Mouse (Mus musculus): ENCODE measurements around the gene Nav2. TPM values are rescaled to one million over a fixed set of nuclear protein-coding genes. Genes with fewer than 3 reads are reported as not detected.
A peak's percentile ranks its signal among the peaks of the same experiment; 100 is the strongest.

Nav2 gene
- polyA plus RNA-seq, 1 experiment: 28.3 TPM

DNA sequence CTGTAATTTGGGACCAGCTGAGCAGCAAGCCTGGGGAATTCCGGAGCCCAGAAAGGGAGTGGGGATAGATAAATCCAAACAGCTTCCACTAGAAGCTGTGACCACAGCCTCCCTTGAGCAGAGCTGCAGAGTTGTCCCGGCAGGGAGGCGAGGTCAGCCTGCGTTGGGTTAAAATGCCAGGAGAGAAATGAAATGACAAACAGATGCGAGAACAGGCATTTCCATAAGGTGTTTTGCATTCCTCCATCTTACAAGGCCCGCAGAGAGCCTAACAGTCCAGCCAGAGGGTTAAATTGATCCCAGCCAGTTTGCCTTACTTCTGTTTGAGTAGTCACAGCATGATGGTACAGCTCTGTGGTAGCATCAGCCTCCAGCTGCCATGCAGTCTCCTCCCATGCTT is 309.3 kb downstream of the Nav2 start:
- DNase-seq (ENCODE audit: low read depth): no peak

DNA sequence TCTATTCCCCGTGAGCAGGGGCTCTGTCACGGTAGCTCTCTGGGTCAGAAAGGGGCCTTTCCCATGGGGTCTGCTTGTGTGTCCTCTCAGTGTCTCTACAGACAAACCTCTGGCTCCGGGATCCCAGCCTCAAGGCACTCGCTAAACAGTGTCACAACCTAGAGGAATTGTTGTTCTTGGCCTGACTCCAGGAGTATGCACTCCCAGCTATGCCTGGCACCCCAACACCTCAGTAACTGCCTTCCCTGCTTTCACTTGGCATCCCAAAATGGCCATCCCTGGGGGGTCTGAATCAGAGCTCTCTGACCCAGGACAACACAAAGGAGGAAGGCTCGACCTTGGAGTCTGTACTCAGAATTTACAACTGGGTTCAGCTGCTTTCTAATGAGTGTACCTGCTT is 317.2 kb downstream of the Nav2 start:
- no peak for DNase-seq (ENCODE audit: low read depth)

More for the DNA sequence above, 309.3 kb downstream of the Nav2 start:
- TF ChIP-seq CTCF (IDR thresholded peaks at IDR 0.05; ENCODE audit: borderline replicate concordance, extremely low read depth, insufficient read depth, insufficient read length) (no peak), POLR2A (IDR thresholded peaks at IDR 0.05; ENCODE audit: borderline replicate concordance, extremely low read depth, insufficient read depth, insufficient read length, poor library complexity, severe bottlenecking) (no peak)

DNA sequence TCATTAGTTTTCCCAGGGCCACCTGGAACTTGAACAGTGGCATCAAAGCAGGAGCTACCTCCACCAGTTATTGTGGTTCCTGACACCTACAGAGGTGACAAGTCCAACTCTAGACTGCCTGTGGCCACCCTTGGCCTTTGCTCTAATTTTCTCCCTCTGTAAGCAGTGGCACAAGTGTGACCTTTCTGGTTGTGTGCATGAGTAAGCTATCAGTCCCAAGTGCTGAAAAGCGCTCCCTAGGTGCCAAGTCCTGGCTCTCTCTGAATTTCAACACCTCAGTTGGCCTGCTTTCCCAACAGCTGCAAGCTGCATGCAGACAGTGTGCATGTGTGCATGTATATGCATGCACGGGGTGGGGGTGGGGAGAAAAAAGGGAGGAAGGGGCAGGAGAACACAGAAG is 324.5 kb downstream of the Nav2 start:
- DNase-seq (ENCODE audit: low read depth): no peak
- TF ChIP-seq CTCF (IDR thresholded peaks at IDR 0.05; ENCODE audit: borderline replicate concordance, extremely low read depth, insufficient read depth, insufficient read length) (no peak), POLR2A (IDR thresholded peaks at IDR 0.05; ENCODE audit: borderline replicate concordance, extremely low read depth, insufficient read depth, insufficient read length, poor library complexity, severe bottlenecking) (no peak)

More for the DNA sequence above, 317.2 kb downstream of the Nav2 start:
- no peak for TF ChIP-seq POLR2A (IDR thresholded peaks at IDR 0.05; ENCODE audit: borderline replicate concordance, extremely low read depth, insufficient read depth, insufficient read length, poor library complexity, severe bottlenecking)
- no peak for TF ChIP-seq CTCF (IDR thresholded peaks at IDR 0.05; ENCODE audit: borderline replicate concordance, extremely low read depth, insufficient read depth, insufficient read length)

DNA sequence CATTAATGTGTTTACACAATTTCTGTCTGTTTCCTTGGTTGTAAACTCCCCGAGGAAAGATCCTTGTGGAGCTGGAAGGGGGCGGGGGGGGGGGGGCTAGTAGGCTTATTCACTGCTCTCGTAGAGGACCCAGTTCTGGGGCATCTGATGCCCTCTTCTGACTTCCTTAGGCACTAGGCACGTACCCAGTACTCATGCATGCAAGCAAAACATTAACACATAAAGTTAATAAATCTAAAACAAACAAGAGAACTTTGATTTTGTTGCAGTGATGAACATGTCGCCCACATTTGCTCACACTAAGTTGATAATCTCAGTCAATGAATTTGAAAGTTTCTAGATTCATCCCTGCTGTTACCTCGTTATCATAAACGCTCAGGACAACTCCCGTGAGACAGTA is 325.8 kb downstream of the Nav2 start:
- no peak for DNase-seq (ENCODE audit: low read depth)
- TF ChIP-seq CTCF (IDR thresholded peaks at IDR 0.05; ENCODE audit: borderline replicate concordance, extremely low read depth, insufficient read depth, insufficient read length) (no peak), POLR2A (IDR thresholded peaks at IDR 0.05; ENCODE audit: borderline replicate concordance, extremely low read depth, insufficient read depth, insufficient read length, poor library complexity, severe bottlenecking) (no peak)

DNA sequence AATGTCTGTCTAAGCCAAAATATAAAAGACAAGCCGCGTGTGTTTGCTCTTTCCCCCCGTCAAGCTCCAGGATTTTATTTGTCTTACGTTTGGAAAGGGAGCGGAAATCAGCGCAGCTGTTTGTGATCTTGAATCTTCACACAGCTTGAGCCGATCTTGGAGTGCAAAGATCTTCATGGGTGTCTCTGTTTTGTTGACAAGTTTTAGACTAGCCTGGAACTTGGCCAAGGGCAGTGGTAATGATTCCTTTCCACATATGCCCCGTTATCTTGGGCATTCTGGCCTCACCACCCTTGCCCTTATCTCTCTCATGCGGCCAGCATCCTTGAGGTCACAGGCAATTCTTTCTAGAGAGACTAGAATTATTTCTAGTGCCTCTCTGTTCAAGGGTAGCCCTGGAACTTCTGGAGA is 326.8 kb downstream of the Nav2 start:
- TF ChIP-seq POLR2A (IDR thresholded peaks at IDR 0.05; ENCODE audit: borderline replicate concordance, extremely low read depth, insufficient read depth, insufficient read length, poor library complexity, severe bottlenecking): no peak
- no peak for TF ChIP-seq CTCF (IDR thresholded peaks at IDR 0.05; ENCODE audit: borderline replicate concordance, extremely low read depth, insufficient read depth, insufficient read length)
- DNase-seq (ENCODE audit: low read depth): no peak

DNA sequence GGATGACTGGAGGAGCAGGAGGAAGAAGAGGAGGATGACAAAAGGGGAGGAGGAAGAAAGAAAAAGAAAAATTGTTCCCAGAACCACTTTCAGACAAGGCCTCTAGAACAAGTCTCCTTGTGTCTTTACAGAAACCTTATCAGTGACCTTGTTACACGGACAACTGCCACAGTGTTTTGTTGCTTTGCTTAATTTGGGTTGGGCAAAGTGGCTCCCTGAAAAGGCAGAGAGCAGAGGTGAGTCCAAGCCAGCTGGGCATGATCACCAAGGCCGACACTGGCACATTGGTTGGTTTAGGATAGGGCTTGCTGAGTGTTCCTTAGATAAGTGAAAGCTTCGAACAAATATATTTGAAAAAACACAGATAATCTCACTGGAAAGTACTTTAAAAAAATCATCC is 327.3 kb downstream of the Nav2 start:
- DNase-seq (ENCODE audit: low read depth): no peak
- TF ChIP-seq POLR2A (IDR thresholded peaks at IDR 0.05; ENCODE audit: borderline replicate concordance, extremely low read depth, insufficient read depth, insufficient read length, poor library complexity, severe bottlenecking) (no peak), CTCF (IDR thresholded peaks at IDR 0.05; ENCODE audit: borderline replicate concordance, extremely low read depth, insufficient read depth, insufficient read length) (no peak)

DNA sequence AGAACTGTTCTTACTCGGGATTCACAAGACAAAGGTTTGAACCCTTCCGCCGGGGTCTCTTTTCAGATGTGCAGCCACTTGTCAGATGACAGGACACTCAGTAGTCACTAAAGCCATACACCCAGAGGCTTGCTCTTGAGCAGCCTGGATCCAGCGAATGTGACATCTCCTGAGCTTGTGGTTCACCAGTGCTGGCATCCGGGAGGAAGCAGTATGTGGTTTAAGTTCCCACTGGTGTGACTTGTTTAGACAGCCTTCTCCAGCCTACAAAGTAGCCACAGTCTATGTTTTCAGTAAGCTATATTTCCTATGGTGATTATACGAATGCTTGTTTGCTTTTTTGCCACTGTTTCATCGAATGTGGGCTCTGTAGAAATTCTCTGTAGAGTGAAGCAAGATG is 331.9 kb downstream of the Nav2 start:
- no peak for DNase-seq (ENCODE audit: low read depth)
- TF ChIP-seq POLR2A (IDR thresholded peaks at IDR 0.05; ENCODE audit: borderline replicate concordance, extremely low read depth, insufficient read depth, insufficient read length, poor library complexity, severe bottlenecking) (no peak), CTCF (IDR thresholded peaks at IDR 0.05; ENCODE audit: borderline replicate concordance, extremely low read depth, insufficient read depth, insufficient read length) (no peak)

DNA sequence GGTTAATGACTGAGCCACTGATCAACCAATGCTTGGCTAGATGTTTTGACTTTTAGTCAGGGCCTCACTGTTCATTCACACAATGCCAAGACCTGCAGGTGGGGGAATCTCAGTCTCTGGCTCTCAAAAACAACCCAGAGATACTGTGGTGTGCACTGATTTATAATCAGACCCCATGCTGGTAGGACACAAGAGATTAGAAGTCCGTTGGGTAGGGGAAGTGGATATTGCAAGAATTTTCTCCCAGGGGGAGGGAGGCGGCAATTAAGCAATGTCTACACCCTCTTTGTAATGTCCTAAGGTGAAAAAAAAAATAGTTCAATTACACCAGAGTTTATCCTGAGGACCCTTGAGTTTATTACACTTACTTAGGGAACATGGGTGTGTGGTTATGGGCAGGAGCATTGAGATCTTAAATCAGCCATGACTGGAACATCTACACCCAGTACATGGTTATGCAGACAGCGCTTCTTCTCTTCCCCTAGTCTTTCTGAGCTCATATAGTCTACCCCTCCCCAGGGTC is 332.8 kb downstream of the Nav2 start:
- DNase-seq (ENCODE audit: low read depth): no peak
- TF ChIP-seq POLR2A (IDR thresholded peaks at IDR 0.05; ENCODE audit: borderline replicate concordance, extremely low read depth, insufficient read depth, insufficient read length, poor library complexity, severe bottlenecking) (no peak), CTCF (IDR thresholded peaks at IDR 0.05; ENCODE audit: borderline replicate concordance, extremely low read depth, insufficient read depth, insufficient read length) (no peak)

DNA sequence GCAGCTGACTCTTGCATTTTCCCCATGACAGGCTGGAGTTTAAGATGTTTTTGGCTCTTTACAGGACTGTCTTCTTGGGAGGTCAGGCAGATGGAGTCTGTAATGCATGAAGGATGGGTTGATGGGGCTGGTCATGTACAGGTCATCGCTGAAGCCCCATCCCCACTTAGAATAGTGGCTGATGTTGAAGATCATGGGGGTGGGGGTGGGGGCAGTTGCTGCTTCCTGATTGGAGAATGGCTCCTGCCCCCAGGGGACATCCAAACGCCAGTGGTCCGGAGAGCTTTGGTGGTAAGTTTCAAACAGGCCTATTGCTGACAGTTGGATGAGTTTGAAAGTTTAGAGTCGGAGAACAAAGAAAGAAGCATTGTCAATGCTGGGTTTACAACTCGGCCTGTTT is 333.7 kb downstream of the Nav2 start:
- TF ChIP-seq POLR2A (IDR thresholded peaks at IDR 0.05; ENCODE audit: borderline replicate concordance, extremely low read depth, insufficient read depth, insufficient read length, poor library complexity, severe bottlenecking) (no peak), CTCF (IDR thresholded peaks at IDR 0.05; ENCODE audit: borderline replicate concordance, extremely low read depth, insufficient read depth, insufficient read length) (no peak)
- DNase-seq (ENCODE audit: low read depth): no peak

DNA sequence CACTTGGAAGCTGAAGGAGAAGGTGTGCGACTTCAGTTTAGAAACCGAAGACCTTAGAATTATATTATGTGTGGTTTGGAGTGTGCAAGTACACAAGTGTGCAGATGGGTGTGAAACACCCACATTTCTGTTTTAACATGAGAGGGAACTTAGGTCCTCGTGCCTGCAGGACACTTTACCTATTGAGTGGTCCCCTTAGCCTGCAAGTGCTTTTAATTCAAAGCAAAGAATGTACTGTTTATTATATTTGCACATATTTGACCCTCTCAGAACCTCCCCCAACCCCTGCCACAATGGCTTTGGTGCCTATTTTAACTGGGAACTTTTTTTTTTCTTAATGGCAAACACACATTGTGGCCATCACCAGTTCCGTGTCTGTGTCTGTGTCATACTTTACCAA is 334.6 kb downstream of the Nav2 start:
- no peak for TF ChIP-seq POLR2A (IDR thresholded peaks at IDR 0.05; ENCODE audit: borderline replicate concordance, extremely low read depth, insufficient read depth, insufficient read length, poor library complexity, severe bottlenecking)
- TF ChIP-seq CTCF (IDR thresholded peaks at IDR 0.05; ENCODE audit: borderline replicate concordance, extremely low read depth, insufficient read depth, insufficient read length): no peak
- no peak for DNase-seq (ENCODE audit: low read depth)

DNA sequence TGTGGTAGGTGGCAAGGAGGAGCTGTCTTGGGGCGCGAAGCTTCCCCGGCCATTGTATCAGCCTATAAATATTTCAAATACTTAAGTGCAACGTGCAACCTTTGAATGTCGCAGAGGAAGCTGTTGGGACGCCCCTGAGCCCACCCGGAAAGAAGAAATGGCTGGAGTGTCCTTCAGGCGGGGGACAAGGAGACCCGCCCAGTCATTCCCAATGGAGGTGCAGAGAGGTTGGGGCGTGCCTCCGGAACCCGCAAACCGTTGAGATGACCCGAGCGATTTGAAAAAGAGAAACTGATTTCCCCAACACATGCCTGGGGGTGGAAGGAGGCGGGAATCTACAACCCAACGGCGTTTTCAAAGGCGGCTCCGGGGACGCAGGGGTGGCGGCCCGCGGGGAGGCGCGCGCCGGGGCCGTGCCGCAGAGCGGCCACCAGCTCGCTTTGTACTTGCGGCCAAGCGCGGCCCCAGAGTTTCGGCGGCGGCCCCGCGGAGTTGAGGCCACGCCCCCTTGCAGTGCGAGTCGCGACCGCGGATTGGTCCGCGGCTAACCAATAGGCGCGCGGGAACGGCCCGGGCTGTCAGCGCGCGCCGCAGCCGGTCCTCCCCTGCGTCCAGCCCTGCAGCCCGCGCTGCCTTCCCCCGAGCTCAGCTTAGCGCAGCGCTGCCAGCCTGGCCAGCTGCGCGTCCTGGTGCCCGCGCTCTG is 337.2 kb downstream of the Nav2 start:
- DNase-seq (ENCODE audit: low read depth): peak; percentile 98
- TF ChIP-seq CTCF (IDR thresholded peaks at IDR 0.05; ENCODE audit: borderline replicate concordance, extremely low read depth, insufficient read depth, insufficient read length) (no peak), POLR2A (IDR thresholded peaks at IDR 0.05; ENCODE audit: borderline replicate concordance, extremely low read depth, insufficient read depth, insufficient read length, poor library complexity, severe bottlenecking) (peak; percentile 97)

DNA sequence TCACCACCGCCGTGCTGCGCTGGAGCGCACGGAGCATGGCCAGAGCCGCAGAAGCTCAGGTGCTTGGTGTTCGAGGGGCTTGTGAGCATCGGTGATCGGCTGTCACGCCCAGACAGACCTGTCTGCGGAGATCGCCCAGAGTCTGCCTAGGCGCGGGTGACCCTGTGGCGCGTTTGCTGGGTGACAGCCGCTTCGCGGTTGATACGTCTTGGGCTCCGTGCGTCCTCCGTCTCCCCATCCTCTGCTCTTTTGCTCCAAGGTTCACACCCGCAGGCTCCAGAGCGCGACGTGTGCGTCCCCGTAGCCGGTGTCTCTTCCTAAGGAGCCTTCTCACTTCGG is 337.7 kb downstream of the Nav2 start:
- TF ChIP-seq CTCF (IDR thresholded peaks at IDR 0.05; ENCODE audit: borderline replicate concordance, extremely low read depth, insufficient read depth, insufficient read length) (no peak), POLR2A (IDR thresholded peaks at IDR 0.05; ENCODE audit: borderline replicate concordance, extremely low read depth, insufficient read depth, insufficient read length, poor library complexity, severe bottlenecking) (no peak)
- DNase-seq (ENCODE audit: low read depth): no peak
